In genomic region chr2:131159491-131159910, GRCm38 (mm10) we compare ENCODE assay signal across 8 mouse cellular contexts. TPM values are rescaled to one million over a fixed set of nuclear protein-coding genes. Genes with fewer than 3 reads are reported as not detected.
DNase-seq lines count a peak whose midpoint lies in the region; ATAC-seq and TF ChIP-seq lines count a peak whose summit lies in the region.

No protein-coding gene starts in this region.

- peak overlapping the region; percentile 68 for H3ac ChIP-seq in C2C12 (ENCODE audit: control insufficient read depth, insufficient read length, low read depth)

- peaks cover 11% of the 10 kb centered on the region for H3K36me3 ChIP-seq in C2C12 (ENCODE audit: control insufficient read depth, insufficient read depth)
- H3K36me3 ChIP-seq in embryonic facial prominence, embryonic 10.5 days (replicated peaks): peaks cover 17% of the 10 kb centered on the region
- H3K36me3 ChIP-seq in intestine, embryonic 14.5 days (ENCODE audit: control insufficient read depth, insufficient read depth, low read length): 0 out of 2 replicates have a peak, but pooled peaks cover 3% of the 10 kb centered on the region

- peak overlapping the region; percentile 94 for H3K4me2 ChIP-seq in intestine, embryonic 14.5 days (ENCODE audit: low read length)

- H3K9ac ChIP-seq in intestine, embryonic 14.5 days (ENCODE audit: low read length): peak overlapping the region; percentile 77

- TF ChIP-seq CTCF in C2C12 (IDR thresholded peaks at IDR 0.05; ENCODE audit: control insufficient read depth, insufficient read depth, insufficient read length): no peak

- no peak for DNase-seq in frontal cortex, postnatal 10 days (ENCODE audit: low spot score in 2 of 2)
- no peak for DNase-seq in embryonic facial prominence, embryonic 10.5 days (ENCODE audit: low spot score)
- DNase-seq in intestine, embryonic 14.5 days (ENCODE audit: low spot score): no peak
- peak; percentile 63 for DNase-seq in lung, postnatal 10 days
- DNase-seq in spleen, postnatal 36 days (ENCODE audit: low spot score in 2 of 2): peak; percentile 46 to 63
- no peak for DNase-seq in cerebellum, postnatal 4 days (ENCODE audit: low spot score in 2 of 2)

- peaks cover 33% of the 10 kb centered on the region for H3K79me2 ChIP-seq in C2C12 (ENCODE audit: control insufficient read depth, insufficient read depth)

- peaks cover 10% of the 10 kb centered on the region for H3K79me3 ChIP-seq in C2C12 (ENCODE audit: low read depth)

- peak; percentile 31 for ATAC-seq in frontal cortex, adult (ENCODE audit: low TSS enrichment)
- peak; percentile 36 for ATAC-seq in intestine, embryonic 14.5 days (replicated peaks; ENCODE audit: low FRiP score, low TSS enrichment, low read depth)

- peaks cover 31% of the 10 kb centered on the region for H3K4me1 ChIP-seq in embryonic facial prominence, embryonic 10.5 days
- peaks cover 6% of the 10 kb centered on the region for H3K4me1 ChIP-seq in intestine, embryonic 14.5 days (replicated peaks; ENCODE audit: control insufficient read depth, insufficient read depth, low read length)

- no peaks in the 10 kb centered on the region for H3K27me3 ChIP-seq in C2C12 (ENCODE audit: control insufficient read depth, insufficient read depth, insufficient read length)
- no peaks in the 10 kb centered on the region; the same call in 1 of the 2 replicates for H3K27me3 ChIP-seq in embryonic facial prominence, embryonic 10.5 days (replicated peaks; ENCODE audit: low read depth, poor library complexity, severe bottlenecking)
- no peaks in the 10 kb centered on the region for H3K27me3 ChIP-seq in intestine, embryonic 14.5 days (replicated peaks; ENCODE audit: control insufficient read depth, insufficient read depth, low read length)

- H3K27ac ChIP-seq in embryonic facial prominence, embryonic 10.5 days (replicated peaks): peak overlapping the region; percentile 95
- H3K27ac ChIP-seq in intestine, embryonic 14.5 days (ENCODE audit: low read depth): peak overlapping the region; percentile 96

- H3K9me3 ChIP-seq in embryonic facial prominence, embryonic 10.5 days: no peaks in the 10 kb centered on the region
- no peaks in the 10 kb centered on the region for H3K9me3 ChIP-seq in intestine, embryonic 14.5 days (ENCODE audit: control insufficient read depth, low read length)

- H3K4me3 ChIP-seq in C2C12 (ENCODE audit: insufficient read depth, poor library complexity, severe bottlenecking): peak overlapping the region; percentile 88
- peak overlapping the region; percentile 77 for H3K4me3 ChIP-seq in embryonic facial prominence, embryonic 10.5 days
- H3K4me3 ChIP-seq in intestine, embryonic 14.5 days (ENCODE audit: low read depth, low read length): peak overlapping the region; percentile 83

- WGBS in embryonic facial prominence, embryonic 10.5 days: under 1% methylated on average over 18 of the region's 18 CpGs
- WGBS in intestine, embryonic 14.5 days: under 1% methylated on average over 18 of the region's 18 CpGs

TF ChIP-seq in C2C12, 6 proteins besides CTCF, POLR2A, EP300 and RAD21:
- no peak for TF ChIP-seq MYOD1 (IDR thresholded peaks at IDR 0.05; ENCODE audit: control insufficient read depth, insufficient read length, low read depth)

RNA-seq across cellular contexts. Expression of gene 1700037H04Rik, which starts 0.4 kb away (rescaled TPM):
- polyA plus RNA-seq in C2C12 (2012; fragmentation: generic; extraction: Trizol): 98.0 TPM
- polyA plus RNA-seq in embryonic facial prominence, embryonic 10.5 days (2016; fragmentation: Nextera tagmentation; extraction: Ambion mirVana): 115 and 119 TPM in 2 replicates
- polyA plus RNA-seq in intestine, embryonic 14.5 days (2014; fragmentation: Nextera tagmentation; extraction: Ambion mirVana): 91.4 and 93.1 TPM in 2 replicates

RNA-seq across cellular contexts. Expression of gene Cenpb, which starts 20.4 kb away (rescaled TPM):
- polyA plus RNA-seq in C2C12 (2012; fragmentation: generic; extraction: Trizol): 168 TPM
- polyA plus RNA-seq in embryonic facial prominence, embryonic 10.5 days (2016; fragmentation: Nextera tagmentation; extraction: Ambion mirVana): 7.4 and 7.6 TPM in 2 replicates
- 8.8 and 9.5 TPM in 2 replicates for polyA plus RNA-seq in intestine, embryonic 14.5 days (2014; fragmentation: Nextera tagmentation; extraction: Ambion mirVana)

RNA-seq across cellular contexts. Expression of gene Gm11037, which starts 26.2 kb away (rescaled TPM):
- not detected for polyA plus RNA-seq in C2C12 (2012; fragmentation: generic; extraction: Trizol)
- not detected in 2 replicates for polyA plus RNA-seq in embryonic facial prominence, embryonic 10.5 days (2016; fragmentation: Nextera tagmentation; extraction: Ambion mirVana)
- not detected in 2 replicates for polyA plus RNA-seq in intestine, embryonic 14.5 days (2014; fragmentation: Nextera tagmentation; extraction: Ambion mirVana)

RNA-seq across cellular contexts. Expression of gene Cdc25b, which starts 27.2 kb away (rescaled TPM):
- 73.8 TPM for polyA plus RNA-seq in C2C12 (2012; fragmentation: generic; extraction: Trizol)
- 50.0 and 52.6 TPM in 2 replicates for polyA plus RNA-seq in embryonic facial prominence, embryonic 10.5 days (2016; fragmentation: Nextera tagmentation; extraction: Ambion mirVana)
- 51.8 and 61.0 TPM in 2 replicates for polyA plus RNA-seq in intestine, embryonic 14.5 days (2014; fragmentation: Nextera tagmentation; extraction: Ambion mirVana)

RNA-seq across cellular contexts. Expression of gene Spef1, which starts 27.6 kb away (rescaled TPM):
- polyA plus RNA-seq in C2C12 (2012; fragmentation: generic; extraction: Trizol): 7.6 TPM
- polyA plus RNA-seq in embryonic facial prominence, embryonic 10.5 days (2016; fragmentation: Nextera tagmentation; extraction: Ambion mirVana): 3.2 TPM in 2 replicates
- polyA plus RNA-seq in intestine, embryonic 14.5 days (2014; fragmentation: Nextera tagmentation; extraction: Ambion mirVana): 5.8 and 6.4 TPM in 2 replicates

Comparison
In these comparisons a context has a peak if more than half of its experiments do, and no peak if none do; other contexts are left out.
1. DNase-seq: peak in lung, postnatal 10 days (single experiment) and spleen, postnatal 36 days (2 of 2); none in frontal cortex, postnatal 10 days (0 of 2), embryonic facial prominence, embryonic 10.5 days (single experiment), intestine, embryonic 14.5 days (single experiment) and cerebellum, postnatal 4 days (0 of 2).
2. RNA of gene Cenpb, which starts 20.4 kb away (polyA plus RNA-seq): 168 TPM in C2C12 (single experiment); 8.8 to 9.5 TPM in intestine, embryonic 14.5 days and 7.4 to 7.6 TPM in embryonic facial prominence, embryonic 10.5 days; every median in the first group is over 10 times any median in the second.
3. Peak in every context shown above with its lines, with median percentiles within 50 percentile points of each other: H3K4me3 ChIP-seq.